Mouse (Mus musculus): ENCODE data around the gene Olfr799.

DNA sequence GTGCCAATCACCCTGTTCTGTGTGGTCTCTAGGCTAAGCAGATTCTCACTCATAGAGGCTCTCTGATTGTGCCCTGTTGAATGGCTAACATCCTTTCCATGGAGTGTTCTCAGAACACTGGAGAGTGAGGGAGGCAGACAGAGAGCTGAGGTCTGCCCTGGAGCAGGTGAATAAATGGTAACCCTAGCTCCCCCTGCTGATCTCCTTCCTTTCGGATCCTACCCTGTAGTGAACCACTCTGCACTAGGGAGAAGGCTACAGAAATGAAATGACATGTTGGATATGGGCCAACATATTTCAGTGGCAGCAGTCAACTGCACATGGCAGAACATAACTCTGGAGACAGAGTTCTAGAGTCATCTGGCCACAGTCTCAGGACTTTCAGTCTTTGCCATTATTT is 15.6 kb upstream of the Olfr799 start:
- TF ChIP-seq CTCF (IDR thresholded peaks at IDR 0.05; ENCODE audit: extremely low read depth, insufficient read length, insufficient replicate concordance, low read depth, low read length) (no peak), POLR2A (IDR thresholded peaks at IDR 0.05; ENCODE audit: low read depth, low read length) (no peak)
